Mouse (Mus musculus) stomach, embryonic 16.5 days (tissue): Measurements from ENCODE around the gene Olfr709-ps1. TPM values are rescaled to one million over a fixed set of nuclear protein-coding genes. Genes with fewer than 3 reads are reported as not detected.
"Not testable (repeated sequence)": the region's sequence is repeated elsewhere in the genome, so short reads cannot be mapped to it uniquely, and the experiment has no call there.

Experiments used
- ATAC-seq: fragments of 200-750 bp; cut with Nextera tagmentation; 2 replicates; pipeline ENCODE4 v1.8.0; 2017; ENCODE audit warnings: moderate number of reproducible peaks, moderate TSS enrichment; ENCODE audit not compliant: insufficient read depth, low FRiP score
- H3K27ac ChIP-seq: fragments of 300-500 bp; sonication (generic); 2 replicates; pipeline ENCODE4 v1.5.1; 2014; ENCODE audit warnings: low read length
- H3K27me3 ChIP-seq: fragments of 300-500 bp; sonication (generic); 2 replicates; pipeline ENCODE4 v1.6.1; 2014; ENCODE audit warnings: low read length, control low read depth, mixed read lengths; ENCODE audit not compliant: control insufficient read depth, insufficient read depth
- H3K36me3 ChIP-seq: fragments of 300-500 bp; sonication (generic); 2 replicates; pipeline ENCODE4 v1.6.1; 2014; ENCODE audit warnings: low read length; ENCODE audit not compliant: control insufficient read depth, insufficient read depth
- H3K4me1 ChIP-seq: fragments of 300-500 bp; sonication (generic); 2 replicates; pipeline ENCODE4 v1.6.1; 2014; ENCODE audit warnings: low read length, control low read depth, mixed read lengths; ENCODE audit not compliant: control insufficient read depth, insufficient read depth
- H3K4me2 ChIP-seq: fragments of 300-500 bp; sonication (generic); 2 replicates; pipeline ENCODE4 v1.6.1; 2014; ENCODE audit warnings: low read depth, low read length, mixed read lengths
- H3K4me3 ChIP-seq: fragments of 300-500 bp; sonication (generic); replicated peaks from 2 replicates; pipeline ENCODE4 v1.5.1; 2014; ENCODE audit warnings: mild to moderate bottlenecking, low read length
- H3K9ac ChIP-seq: fragments of 300-500 bp; sonication (generic); 2 replicates; pipeline ENCODE4 v1.6.1; 2014; ENCODE audit warnings: low read length
- H3K9me3 ChIP-seq: fragments of 300-500 bp; sonication (generic); replicated peaks from 2 replicates; pipeline ENCODE4 v1.6.1; 2016; ENCODE audit warnings: low read length, control low read depth; ENCODE audit not compliant: control insufficient read depth
- WGBS: fragments of 180-500 bp; shearing (Covaris S2); extraction: QIAGEN DNeasy Blood & Tissue Kit; methylation state at CpG from one replicate; pipeline ENCODE4 v1.1.7; 2014; 5-methylcytosine and 5-hydroxymethylcytosine counted together
- polyA plus RNA-seq: library from polyadenylated mRNA; unstranded; fragments of >200 nt; fragmentation: Nextera tagmentation; extraction: Ambion mirVana; gene quantifications from 2 replicates; pipeline ENCODE4 v1.2.1, GENCODE M21; 2015

Gene Olfr709-ps1
- polyA plus RNA-seq: not detected in 2 replicates

DNA sequence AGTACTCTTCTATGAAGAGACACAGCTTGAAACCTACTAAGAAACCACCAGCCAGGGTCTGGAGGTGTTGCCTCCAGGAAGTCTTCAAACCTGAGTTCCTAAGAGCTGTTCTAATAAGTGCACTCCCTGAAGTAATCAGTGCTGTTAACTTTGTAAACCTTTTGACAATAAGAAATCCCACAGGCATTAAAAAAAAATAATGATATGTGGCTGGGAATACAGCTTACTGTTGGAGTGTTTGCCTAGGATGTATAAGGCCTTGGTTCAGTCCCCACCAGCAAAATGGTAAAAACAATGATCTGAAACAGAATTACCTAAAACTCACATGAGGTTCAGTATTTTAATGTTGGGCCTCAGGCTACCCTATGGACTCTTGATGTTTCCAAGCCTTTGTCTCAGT, at the start of gene Olfr709-ps1:
Gene Olfr709-ps1, minus strand, starts transcription at position 101 of the 400 bp plus-strand sequence.
- Histone ChIP-seq H3K36me3 (no peaks in the 10 kb centered on the region), H3K4me3 (no peak within 1 kb of the TSS), H3K4me2 (no peak within 1 kb of the TSS), H3K27ac (no peak within 1 kb of the TSS), H3K9me3 (no peaks in the 10 kb centered on the region), H3K9ac (no peak within 1 kb of the TSS), H3K27me3 (no peaks in the 10 kb centered on the region), H3K4me1 (no peaks in the 10 kb centered on the region)
- no peak for ATAC-seq

DNA sequence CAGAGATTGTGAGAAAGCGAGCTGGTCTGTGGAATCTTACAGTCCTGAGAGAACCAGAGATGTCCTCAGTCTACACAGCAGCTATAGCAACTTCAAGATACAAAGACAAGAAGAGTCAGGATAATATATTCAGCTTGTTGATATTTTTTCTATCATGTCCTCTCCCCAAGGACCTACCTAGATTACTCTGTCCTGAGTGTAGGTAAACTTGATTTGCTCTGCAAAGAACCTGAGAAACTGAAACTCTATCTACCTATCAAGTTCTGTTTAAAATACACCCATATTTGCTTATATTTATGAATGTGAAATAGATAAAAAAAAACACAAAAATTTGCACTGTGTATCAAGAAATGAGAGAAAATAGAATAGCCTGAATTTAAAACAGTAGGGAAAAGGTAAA, 43.3 kb upstream of the Olfr709-ps1 start, which contains the start of gene Olfr711:
Gene Olfr711, minus strand, starts transcription at position 101 of the 400 bp plus-strand sequence.
- Histone ChIP-seq H3K9ac (no peak within 1 kb of the TSS), H3K27me3 (no peaks in the 10 kb centered on the region), H3K27ac (no peak within 1 kb of the TSS), H3K4me1 (no peaks in the 10 kb centered on the region), H3K4me3 (no peak within 1 kb of the TSS), H3K36me3 (no peaks in the 10 kb centered on the region), H3K9me3 (no peaks in the 10 kb centered on the region), H3K4me2 (no peak within 1 kb of the TSS)
- 73% methylated on average over 1 of the region's 1 CpGs for WGBS
- no peak for ATAC-seq

DNA sequence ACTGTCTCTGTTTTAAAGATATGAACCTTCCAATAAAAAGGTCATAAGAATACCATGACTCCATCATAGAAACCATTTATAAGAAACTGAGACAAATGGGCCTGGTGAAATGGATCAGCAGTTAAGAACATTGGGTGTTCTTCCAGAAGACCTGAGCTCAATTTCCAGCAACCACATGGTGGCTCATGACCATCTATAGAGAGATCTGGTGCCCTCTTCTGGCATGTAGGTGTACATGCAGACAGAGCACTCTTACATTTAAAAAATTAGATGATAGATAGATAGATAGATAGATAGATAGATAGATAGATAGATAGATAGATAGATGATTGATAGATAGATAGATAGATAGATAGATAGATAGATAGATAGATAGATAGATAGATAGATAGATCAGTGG, 35.5 kb upstream of the Olfr709-ps1 start:
- H3K9me3 ChIP-seq, H3K4me2 ChIP-seq, H3K36me3 ChIP-seq, ATAC-seq, H3K4me1 ChIP-seq, H3K9ac ChIP-seq, H3K27ac ChIP-seq, H3K27me3 ChIP-seq, H3K4me3 ChIP-seq: not testable (repeated sequence)

DNA sequence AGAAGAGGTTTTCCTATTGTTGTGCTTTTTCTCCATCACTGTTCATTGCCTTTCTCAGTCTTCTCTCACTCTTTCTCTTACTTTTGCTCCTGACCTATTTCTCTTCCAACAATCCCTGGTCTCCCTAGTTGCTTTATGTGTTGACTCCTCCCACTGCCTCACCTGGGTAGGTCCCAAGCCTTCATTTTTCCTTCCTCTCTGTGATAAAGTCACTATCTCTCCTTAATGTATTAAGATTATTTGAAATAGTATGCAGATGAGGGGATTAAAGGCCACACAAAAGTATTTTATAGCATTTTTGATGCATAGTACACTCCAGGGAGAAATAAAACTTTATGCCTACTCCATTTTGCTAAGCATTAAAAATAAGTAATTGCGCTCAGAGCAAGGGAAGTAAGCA, 31.8 kb upstream of the Olfr709-ps1 start, which contains the start of gene Olfr6:
Gene Olfr6, minus strand, starts transcription at position 101 of the 400 bp plus-strand sequence.
- no peak within 1 kb of the TSS for H3K4me3 ChIP-seq
- ATAC-seq: no peak
- no peak within 1 kb of the TSS for H3K9ac ChIP-seq
- H3K4me1 ChIP-seq: no peaks in the 10 kb centered on the region
- H3K4me2 ChIP-seq: no peak within 1 kb of the TSS
- whole genome bisulfite sequencing: 86% methylated on average over 1 of the region's 1 CpGs
- H3K9me3 ChIP-seq: no peaks in the 10 kb centered on the region
- H3K36me3 ChIP-seq: no peaks in the 10 kb centered on the region
- H3K27ac ChIP-seq: no peak within 1 kb of the TSS
- no peaks in the 10 kb centered on the region for H3K27me3 ChIP-seq

DNA sequence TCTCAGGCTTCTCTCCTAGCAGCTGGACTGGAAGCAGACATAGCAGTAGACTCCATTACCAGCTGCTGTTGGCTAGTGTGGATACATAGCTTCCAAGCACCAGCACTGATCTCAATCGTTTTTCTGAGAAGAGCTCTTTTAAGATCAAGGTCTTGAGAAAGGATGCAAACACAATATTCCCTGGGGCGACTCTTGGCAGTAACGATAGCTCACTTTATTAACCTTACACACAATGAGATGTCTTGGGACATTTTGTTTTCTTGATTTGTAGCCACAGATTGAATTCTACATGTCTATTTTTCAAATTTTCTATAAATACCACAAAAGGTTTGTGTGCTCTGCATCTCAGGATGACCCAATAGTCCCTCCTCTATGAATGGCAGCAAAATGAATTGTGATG, 16.2 kb upstream of the Olfr709-ps1 start, which contains the start of gene Olfr710:
Gene Olfr710, minus strand, starts transcription at position 101 of the 400 bp plus-strand sequence.
- Histone ChIP-seq H3K27ac (no peak within 1 kb of the TSS), H3K4me3 (no peak within 1 kb of the TSS), H3K4me1 (no peaks in the 10 kb centered on the region), H3K36me3 (no peaks in the 10 kb centered on the region), H3K27me3 (no peaks in the 10 kb centered on the region), H3K4me2 (no peak within 1 kb of the TSS), H3K9ac (no peak within 1 kb of the TSS), H3K9me3 (no peaks in the 10 kb centered on the region)
- no peak for ATAC-seq
- 71% methylated on average over 3 of the region's 3 CpGs for WGBS

DNA sequence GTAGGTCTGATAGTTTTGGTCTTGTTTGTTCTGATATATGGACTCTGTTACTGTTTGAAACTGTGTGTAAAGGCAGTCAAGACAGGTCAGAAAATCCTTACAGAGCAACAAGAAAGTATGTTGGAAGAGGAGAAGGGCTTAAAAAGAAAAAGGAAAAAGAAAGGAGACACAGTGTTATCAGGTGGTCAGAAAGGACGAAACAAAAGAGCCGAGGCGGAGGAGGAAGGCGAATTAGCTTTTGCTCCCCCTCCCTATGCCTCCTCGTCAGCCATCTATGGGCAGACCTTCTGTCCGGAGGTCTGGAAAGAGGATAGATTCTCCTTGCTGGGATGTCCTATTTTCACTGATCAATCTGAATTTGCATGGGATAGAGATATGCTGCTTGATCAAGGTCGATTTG, 11.1 kb downstream of the Olfr709-ps1 start:
- not testable (repeated sequence) for H3K4me2 ChIP-seq, H3K36me3 ChIP-seq, H3K27me3 ChIP-seq, ATAC-seq, H3K4me3 ChIP-seq, H3K9ac ChIP-seq, H3K4me1 ChIP-seq, H3K27ac ChIP-seq, H3K9me3 ChIP-seq
- WGBS: 88% methylated on average over 2 of the region's 7 CpGs

DNA sequence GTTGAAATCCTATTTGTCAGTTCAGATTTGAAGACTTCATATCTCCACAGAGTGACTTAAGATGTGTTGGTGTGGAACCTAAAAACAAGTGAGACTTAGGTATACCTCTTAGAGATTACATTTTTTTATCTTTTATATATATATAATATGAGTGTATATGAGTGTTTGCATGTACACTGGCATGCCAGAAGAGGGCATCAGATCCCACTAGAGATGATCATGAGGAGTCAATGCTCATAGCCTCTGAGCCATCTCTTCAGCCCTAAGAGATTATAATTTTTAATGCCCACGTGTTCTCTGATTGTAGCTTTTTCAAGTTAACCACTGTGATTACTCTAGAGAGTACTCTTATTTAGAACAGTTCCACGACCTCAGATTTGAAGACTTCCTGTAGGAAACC, 24.3 kb downstream of the Olfr709-ps1 start, which contains the start of gene Olfr1532-ps1:
Gene Olfr1532-ps1, plus strand, starts transcription at position 326 of the 400 bp plus-strand sequence.
- H3K27ac ChIP-seq: no peak within 1 kb of the TSS
- no peaks in the 10 kb centered on the region for H3K27me3 ChIP-seq
- H3K36me3 ChIP-seq: no peaks in the 10 kb centered on the region
- H3K4me1 ChIP-seq: no peaks in the 10 kb centered on the region
- ATAC-seq: no peak
- no peak within 1 kb of the TSS for H3K4me2 ChIP-seq
- no peak within 1 kb of the TSS for H3K9ac ChIP-seq
- 60% methylated on average over 2 of the region's 2 CpGs for WGBS
- H3K4me3 ChIP-seq: no peak within 1 kb of the TSS
- H3K9me3 ChIP-seq: no peaks in the 10 kb centered on the region

DNA sequence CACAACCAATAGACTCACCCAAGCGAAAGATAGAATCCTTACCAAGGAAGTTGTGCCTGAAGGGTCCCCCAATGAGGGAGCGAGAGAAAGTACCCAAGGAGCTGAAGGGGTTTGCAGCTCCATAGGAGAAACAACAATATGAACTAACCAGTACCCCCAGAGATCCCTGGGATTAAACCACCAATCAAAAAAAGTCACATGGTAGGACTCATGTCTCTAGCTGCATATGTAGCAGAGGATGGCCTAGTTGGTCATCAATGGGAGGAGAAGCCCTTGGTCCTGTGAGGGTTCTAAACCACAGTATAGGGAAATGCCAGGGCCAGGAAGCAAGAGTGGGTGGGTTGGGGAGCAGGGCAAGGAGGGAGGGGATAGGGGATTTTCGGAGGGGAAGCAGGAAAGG, 30.9 kb downstream of the Olfr709-ps1 start, which contains the start of gene Olfr707:
Gene Olfr707, minus strand, starts transcription at position 101 of the 400 bp plus-strand sequence.
- H3K27me3 ChIP-seq, H3K36me3 ChIP-seq, H3K4me3 ChIP-seq, H3K4me1 ChIP-seq, H3K9me3 ChIP-seq, H3K27ac ChIP-seq, ATAC-seq, H3K9ac ChIP-seq, H3K4me2 ChIP-seq: not testable (repeated sequence)
- 84% methylated on average over 3 of the region's 3 CpGs for WGBS

DNA sequence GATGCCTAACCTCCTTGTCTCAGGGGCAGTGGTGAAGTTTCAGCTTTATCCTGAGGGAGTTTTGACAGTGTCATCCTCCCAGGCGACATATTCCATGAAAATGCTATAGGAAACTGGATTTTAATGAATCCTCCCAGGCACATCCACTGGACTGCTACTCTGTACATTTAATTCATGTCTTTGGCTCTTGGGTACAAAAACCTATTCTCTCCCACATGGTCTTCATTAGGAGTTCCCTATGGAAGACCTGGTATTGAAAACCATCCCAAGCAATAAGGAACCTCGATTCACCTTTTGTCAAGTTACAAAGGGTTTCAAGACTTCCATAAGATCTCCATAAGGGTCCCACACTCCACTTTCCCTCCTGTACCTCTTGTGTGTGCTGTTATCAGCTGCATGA, 44.0 kb downstream of the Olfr709-ps1 start, which contains the start of gene Olfr706:
Gene Olfr706, minus strand, starts transcription at position 101 of the 400 bp plus-strand sequence.
- no peaks in the 10 kb centered on the region for H3K9me3 ChIP-seq
- no peak for ATAC-seq
- H3K27ac ChIP-seq: no peak within 1 kb of the TSS
- no peaks in the 10 kb centered on the region for H3K27me3 ChIP-seq
- H3K36me3 ChIP-seq: no peaks in the 10 kb centered on the region
- H3K4me2 ChIP-seq: no peak within 1 kb of the TSS
- WGBS: 82% methylated on average over 2 of the region's 2 CpGs
- H3K4me1 ChIP-seq: no peaks in the 10 kb centered on the region
- no peak within 1 kb of the TSS for H3K9ac ChIP-seq
- H3K4me3 ChIP-seq: no peak within 1 kb of the TSS
